Mouse (Mus musculus): ENCODE data around the gene Stac.

DNA sequence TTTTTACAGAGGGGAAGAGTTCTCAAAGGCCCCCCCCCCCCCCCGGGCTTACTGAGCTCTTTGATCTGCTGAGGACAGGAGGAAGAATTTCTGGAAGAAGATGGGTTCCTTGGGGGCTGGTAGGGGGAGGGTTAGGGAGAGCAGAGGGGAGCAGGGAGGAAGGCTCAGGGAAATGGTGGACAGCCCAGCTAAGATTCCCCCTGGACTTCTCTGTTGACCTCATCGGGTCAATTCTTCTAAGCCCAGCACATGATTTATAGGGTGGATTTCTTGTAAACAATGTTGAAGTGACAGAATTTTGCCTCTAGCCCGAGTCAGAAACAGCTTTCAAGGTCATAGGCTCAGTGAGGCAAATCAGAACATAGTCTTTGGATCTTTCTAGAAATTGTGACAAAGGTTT, 137.3 kb downstream of the Stac start:
- no peak for TF ChIP-seq POLR2A (IDR thresholded peaks at IDR 0.05; ENCODE audit: borderline replicate concordance, control insufficient read depth, low read depth, low read length)
- no peak for TF ChIP-seq CTCF (IDR thresholded peaks at IDR 0.05; ENCODE audit: control insufficient read depth, insufficient read depth, low read length)
